Mouse (Mus musculus): ENCODE data around the gene Bcl7b.

DNA sequence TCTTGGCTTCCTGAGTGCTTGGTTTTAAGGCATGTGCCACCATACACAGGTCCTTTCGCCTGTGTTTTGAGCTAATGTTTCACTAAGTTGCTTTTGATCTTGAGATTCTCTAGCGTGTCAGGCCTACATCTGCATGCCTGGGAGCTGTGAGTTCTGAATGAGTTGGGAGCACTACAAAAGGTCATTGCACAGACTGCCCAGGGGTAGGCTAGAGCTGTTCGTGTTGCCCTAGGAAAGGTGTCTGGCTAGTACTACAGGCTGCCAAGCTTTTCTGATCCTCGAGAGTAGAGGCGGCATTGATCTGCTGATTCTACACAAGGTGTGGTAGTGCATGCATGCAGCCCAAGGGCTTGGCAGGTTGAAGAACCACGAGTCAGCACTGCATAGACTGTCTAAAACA is 5.3 kb upstream of the Bcl7b start:
- TF ChIP-seq CTCF (IDR thresholded peaks at IDR 0.05; ENCODE audit: borderline replicate concordance, extremely low read depth, insufficient read depth, insufficient read length) (no peak), POLR2A (IDR thresholded peaks at IDR 0.05; ENCODE audit: borderline replicate concordance, extremely low read depth, insufficient read depth, insufficient read length, poor library complexity, severe bottlenecking) (no peak)
